Mouse (Mus musculus) neural tube, embryonic 13.5 days (tissue): ENCODE results near the gene Ttc9. TPM values are rescaled to one million over a fixed set of nuclear protein-coding genes. Genes with fewer than 3 reads are reported as not detected.

Source experiments
- ATAC-seq: fragments of 200-750 bp; cut with Nextera tagmentation; 2 replicates; pipeline ENCODE4 v1.8.0; 2017; ENCODE audit warnings: low read depth, mild to moderate bottlenecking, moderate TSS enrichment, moderate library complexity
- H3K27ac ChIP-seq: fragments of 300-500 bp; sonication (generic); replicated peaks from 2 replicates; pipeline ENCODE4 v1.5.1; 2015; ENCODE audit warnings: moderate library complexity, mild to moderate bottlenecking, inconsistent platforms
- H3K27me3 ChIP-seq: fragments of 300-500 bp; sonication (generic); 2 replicates; pipeline ENCODE4 v1.6.1; 2015; ENCODE audit warnings: mild to moderate bottlenecking, inconsistent platforms
- H3K36me3 ChIP-seq: fragments of 300-500 bp; sonication (generic); 2 replicates; pipeline ENCODE4 v1.6.1; 2015; ENCODE audit warnings: mild to moderate bottlenecking, inconsistent platforms
- H3K4me1 ChIP-seq: fragments of 300-500 bp; sonication (generic); replicated peaks from 2 replicates; pipeline ENCODE4 v1.6.1; 2015; ENCODE audit warnings: inconsistent platforms
- H3K4me2 ChIP-seq: fragments of 300-500 bp; sonication (generic); 2 replicates; pipeline ENCODE4 v1.6.1; 2015; ENCODE audit warnings: inconsistent platforms, mild to moderate bottlenecking, moderate library complexity
- H3K4me3 ChIP-seq: fragments of 300-500 bp; sonication (generic); 2 replicates; pipeline ENCODE4 v1.5.1; 2015; ENCODE audit warnings: mild to moderate bottlenecking, inconsistent platforms
- H3K9ac ChIP-seq: fragments of 300-500 bp; sonication (generic); 2 replicates; pipeline ENCODE4 v1.6.1; 2015; ENCODE audit warnings: moderate library complexity, mild to moderate bottlenecking, inconsistent platforms
- H3K9me3 ChIP-seq: fragments of 300-500 bp; sonication (generic); 2 replicates; pipeline ENCODE4 v1.6.1; 2016; ENCODE audit warnings: inconsistent platforms
- WGBS: fragments of 180-500 bp; shearing (Covaris S2); methylation state at CpG from one replicate; pipeline ENCODE4 v1.1.7; 2015; 5-methylcytosine and 5-hydroxymethylcytosine counted together
- polyA plus RNA-seq: library from polyadenylated mRNA; unstranded; fragments of >200 nt; fragmentation: Nextera tagmentation; extraction: Ambion mirVana; gene quantifications from 2 replicates; pipeline ENCODE4 v1.2.1, GENCODE M21; 2015

The Ttc9 gene
- polyA plus RNA-seq, 1 experiment from 2014 or later = 14.2 TPM

DNA sequence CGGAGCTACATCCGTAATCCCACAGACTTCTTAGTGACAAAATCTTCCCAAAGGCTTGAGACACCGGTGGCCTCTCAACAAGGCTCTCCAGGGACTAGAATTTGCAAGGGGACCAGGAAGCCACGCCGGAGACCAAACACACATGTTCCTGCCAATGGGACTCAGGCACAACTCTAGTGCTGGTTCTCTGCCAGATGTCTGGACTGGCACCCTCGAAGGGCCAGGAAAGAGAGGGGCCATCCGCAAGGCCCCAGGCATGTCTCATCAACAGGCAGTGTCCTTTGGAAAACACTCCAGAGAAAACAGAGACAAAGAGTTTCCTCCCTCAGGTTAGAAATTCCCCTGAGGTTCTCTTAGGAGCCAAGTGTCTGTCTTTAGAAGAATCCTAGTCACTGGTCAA lies 59.7 kb downstream of the Ttc9 start:
- Histone ChIP-seq H3K27me3 (no peaks in the 10 kb centered on the region), H3K4me1 (peaks cover 13% of the 10 kb centered on the region), H3K9me3 (no peaks in the 10 kb centered on the region), H3K4me3 (no peak overlapping the region), H3K9ac (no peak overlapping the region), H3K4me2 (no peak overlapping the region), H3K36me3 (no peaks in the 10 kb centered on the region), H3K27ac (no peak overlapping the region)
- ATAC-seq = no peak
- WGBS = 92% methylated on average over 7 of the region's 7 CpGs

- WGBS = 62% methylated on average over 8 of the region's 8 CpGs
Observed at GRCm38 (mm10) chr12:81691177-81691730, 60.2 kb downstream of the Ttc9 start.

GRCm38 (mm10) chr12:81698011-81698410 lies 67.0 kb downstream of the Ttc9 start:
- no peak overlapping the region for H3K4me3 ChIP-seq
- no peaks in the 10 kb centered on the region for H3K4me1 ChIP-seq
- no peaks in the 10 kb centered on the region for H3K36me3 ChIP-seq
- H3K9me3 ChIP-seq = no peaks in the 10 kb centered on the region
- no peaks in the 10 kb centered on the region for H3K27me3 ChIP-seq
- no peak overlapping the region for H3K9ac ChIP-seq
- no peak overlapping the region for H3K27ac ChIP-seq
- no peak overlapping the region for H3K4me2 ChIP-seq
- no peak for ATAC-seq
- 67% methylated on average over 4 of the region's 4 CpGs for WGBS

More at GRCm38 (mm10) chr12:81691177-81691730, 60.2 kb downstream of the Ttc9 start:
- no peaks in the 10 kb centered on the region for H3K9me3 ChIP-seq
- peaks cover 8% of the 10 kb centered on the region for H3K4me1 ChIP-seq
- H3K4me3 ChIP-seq = no peak overlapping the region
- no peak overlapping the region for H3K27ac ChIP-seq
- H3K36me3 ChIP-seq = no peaks in the 10 kb centered on the region
- ATAC-seq = no peak
- H3K27me3 ChIP-seq = no peaks in the 10 kb centered on the region
- H3K4me2 ChIP-seq = no peak overlapping the region
- H3K9ac ChIP-seq = no peak overlapping the region

GRCm38 (mm10) chr12:81702903-81703302 lies 71.9 kb downstream of the Ttc9 start:
- Histone ChIP-seq H3K27me3 (no peaks in the 10 kb centered on the region), H3K4me2 (no peak overlapping the region), H3K4me1 (no peaks in the 10 kb centered on the region), H3K9me3 (peaks cover 6% of the 10 kb centered on the region; the same call in 1 of the 2 replicates), H3K27ac (no peak overlapping the region), H3K4me3 (no peak overlapping the region), H3K9ac (no peak overlapping the region), H3K36me3 (no peaks in the 10 kb centered on the region)
- ATAC-seq = no peak
- 19% methylated on average over 1 of the region's 1 CpGs for WGBS

GRCm38 (mm10) chr12:81712618-81713017 lies 81.6 kb downstream of the Ttc9 start:
- ATAC-seq = no peak
- WGBS = 87% methylated on average over 4 of the region's 4 CpGs

More at GRCm38 (mm10) chr12:81712618-81713017, 81.6 kb downstream of the Ttc9 start:
- H3K27ac ChIP-seq = no peak overlapping the region
- no peaks in the 10 kb centered on the region for H3K4me1 ChIP-seq
- H3K27me3 ChIP-seq = no peaks in the 10 kb centered on the region
- no peak overlapping the region for H3K4me3 ChIP-seq
- no peaks in the 10 kb centered on the region for H3K36me3 ChIP-seq
- no peak overlapping the region for H3K9ac ChIP-seq
- no peak overlapping the region for H3K4me2 ChIP-seq
- peaks cover 8% of the 10 kb centered on the region; the same call in 1 of the 2 replicates for H3K9me3 ChIP-seq

Other genes starting within 250 kb of the Ttc9 start
- 0.50 and 0.63 TPM in 2 replicates for gene Adam4, start 209.3 kb upstream of the Ttc9 start, polyA plus RNA-seq
- 152 and 167 TPM in 2 replicates for gene Cox16, start 146.1 kb upstream of the Ttc9 start, polyA plus RNA-seq
- 42.2 and 46.3 TPM in 2 replicates for gene Gm20498, start 98.3 kb upstream of the Ttc9 start, polyA plus RNA-seq
- gene Synj2bp, start 98.3 kb upstream of the Ttc9 start, polyA plus RNA-seq = 30.8 and 39.0 TPM in 2 replicates
- gene Adam21, start 62.8 kb upstream of the Ttc9 start, polyA plus RNA-seq = 0.88 and 1.1 TPM in 2 replicates
- 56.1 and 59.3 TPM in 2 replicates for gene Med6, start 36.2 kb upstream of the Ttc9 start, polyA plus RNA-seq
- gene Map3k9, start 149.9 kb downstream of the Ttc9 start, polyA plus RNA-seq = 8.1 and 9.4 TPM in 2 replicates
- 7.2 and 12.4 TPM in 2 replicates for gene Pcnx, start 228.8 kb downstream of the Ttc9 start, polyA plus RNA-seq